Mouse (Mus musculus): ENCODE data around the gene Bspry.

GRCm38 (mm10) chr4:62440986-62441385, 38.9 kb upstream of the Bspry start:
- no peak for TF ChIP-seq POLR2A (IDR thresholded peaks at IDR 0.05; ENCODE audit: insufficient read length, low read depth)
- no peak for TF ChIP-seq MYOG (IDR thresholded peaks at IDR 0.05; ENCODE audit: control insufficient read depth in 1 of 3, insufficient read depth in 1 of 3, insufficient read length in 2 of 3, low read depth in 2 of 3)
- TF ChIP-seq TCF3 (IDR thresholded peaks at IDR 0.05; ENCODE audit: insufficient read length, low read depth), result no peak

Data from myocyte (in vitro differentiated cells).